Mouse (Mus musculus) heart, postnatal 10 days (tissue): ENCODE results near the gene Zc3h15. TPM values are rescaled to one million over a fixed set of nuclear protein-coding genes. Genes with fewer than 3 reads are reported as not detected.

Experiments used
- DNase-seq, 2 experiments: peaks; one replicate each; pipeline ENCODE4 v3.0.0; 2021
- intact Hi-C: fragments of 180-260 bp; cut with DNase I; formaldehyde crosslinking; loops from one replicate; pipeline ENCODE4 v1.15.1; 2025
- total RNA-seq, 2 experiments: library from RNA; stranded (reverse); gene quantifications; 2 replicates each; pipeline ENCODE4 v1.2.3; 2021

Zc3h15 gene
- total RNA-seq, 2 experiments from 2014 or later: 50.4 to 56.6 TPM

GRCm38 (mm10) chr2:83673067-83673466 is 28.8 kb downstream of the Zc3h15 start:
- no peak for DNase-seq
- intact Hi-C loops: no loop called here

- intact Hi-C loops: no loop called here
- DNase-seq: no peak
These were observed 29.6 kb downstream of the Zc3h15 start for GRCm38 (mm10) chr2:83673843-83674242.

- DNase-seq: no peak
- intact Hi-C loops: no loop called here
These were observed 30.2 kb downstream of the Zc3h15 start for GRCm38 (mm10) chr2:83674421-83674820.

GRCm38 (mm10) chr2:83674896-83675295 is 30.7 kb downstream of the Zc3h15 start:
- intact Hi-C loops: no loop called here

GRCm38 (mm10) chr2:83675681-83676080 is 31.4 kb downstream of the Zc3h15 start:
- no peak for DNase-seq
- intact Hi-C loops: no loop called here

More at GRCm38 (mm10) chr2:83674896-83675295, 30.7 kb downstream of the Zc3h15 start:
- DNase-seq: no peak

GRCm38 (mm10) chr2:83676226-83676870 is 32.1 kb downstream of the Zc3h15 start:
- no peak for DNase-seq
- intact Hi-C loops: no loop called here

- intact Hi-C loops: no loop called here
- DNase-seq: no peak
These were observed 37.1 kb downstream of the Zc3h15 start for GRCm38 (mm10) chr2:83681332-83681731.

- intact Hi-C loops: no loop called here
- DNase-seq: no peak
These were observed 37.5 kb downstream of the Zc3h15 start for GRCm38 (mm10) chr2:83681785-83682184.

GRCm38 (mm10) chr2:83682282-83682681 is 38.0 kb downstream of the Zc3h15 start:
- intact Hi-C loops: no loop called here
- DNase-seq: peak in 1 of 2 experiments; percentile 24

- intact Hi-C loops: no loop called here
- no peak for DNase-seq
These were observed 39.7 kb downstream of the Zc3h15 start for GRCm38 (mm10) chr2:83683731-83684519.

- intact Hi-C loops: no loop called here
- DNase-seq: no peak
These were observed 40.5 kb downstream of the Zc3h15 start for GRCm38 (mm10) chr2:83684691-83685090.

- intact Hi-C loops: no loop called here
- no peak for DNase-seq
These were observed 46.1 kb downstream of the Zc3h15 start for GRCm38 (mm10) chr2:83690372-83690771.

GRCm38 (mm10) chr2:83692651-83693545 is 48.7 kb downstream of the Zc3h15 start:
- no peak for DNase-seq
- intact Hi-C loops: no loop called here

- DNase-seq: no peak
- intact Hi-C loops: no loop called here
These were observed 49.8 kb downstream of the Zc3h15 start for GRCm38 (mm10) chr2:83694061-83694460.

- intact Hi-C loops: no loop called here
- no peak for DNase-seq
These were observed 51.4 kb downstream of the Zc3h15 start for GRCm38 (mm10) chr2:83695345-83696247.

- intact Hi-C loops: no loop called here
- no peak for DNase-seq
These were observed 54.2 kb downstream of the Zc3h15 start for GRCm38 (mm10) chr2:83698484-83698883.

GRCm38 (mm10) chr2:83699324-83699723 is 55.1 kb downstream of the Zc3h15 start:
- no peak for DNase-seq
- intact Hi-C loops: no loop called here

- no peak for DNase-seq
- intact Hi-C loops: no loop called here
These were observed 56.4 kb downstream of the Zc3h15 start for GRCm38 (mm10) chr2:83700667-83701066.

- intact Hi-C loops: loop anchor here (2.0 kb wide), 1 partner anchor 20 kb away; no protein-coding TSS in a partner anchor
- no peak for DNase-seq
These were observed 58.2 kb downstream of the Zc3h15 start for GRCm38 (mm10) chr2:83702411-83702810.

- peak; percentile 28 to 37 for DNase-seq
- intact Hi-C loops: no loop called here
These were observed 61.4 kb downstream of the Zc3h15 start for GRCm38 (mm10) chr2:83705580-83706158.
